Comparison of ENCODE assay signal across 12 mouse cellular contexts in the genomic region with DNA sequence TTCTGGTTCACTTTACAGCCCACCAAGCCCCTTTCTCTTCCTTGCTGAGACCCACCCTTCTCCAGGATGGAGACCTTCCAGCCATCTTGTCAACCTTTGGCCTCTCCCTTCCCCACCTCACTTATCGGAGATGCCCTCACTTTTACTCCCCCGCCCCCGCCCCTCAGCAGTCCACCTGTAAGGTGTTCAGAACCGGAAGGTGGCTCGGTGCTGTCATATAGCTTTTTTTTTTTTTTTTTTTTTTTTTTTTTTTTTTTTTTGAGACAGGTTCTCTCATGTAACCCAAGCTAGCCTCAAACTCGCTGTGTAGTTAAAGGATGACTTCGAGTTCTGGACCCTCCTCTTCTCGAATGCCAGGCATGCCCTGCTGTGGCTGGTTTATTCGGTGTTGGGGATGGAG.
"Had no signal": no experiment of that assay in that cellular context is flagged by ENCODE, and none has a peak within 500 bp of the region (broad histone marks: within the 10 kb centered on the region; RNA-seq: fewer than 3 reads in every experiment).

No protein-coding gene starts in this region.

- H3K4me2 ChIP-seq: kidney, embryonic 15.5 days; liver, embryonic 11.5 days; liver, embryonic 15.5 days; midbrain, embryonic 12.5 days; stomach, embryonic 15.5 days had no signal

- H3K27me3 ChIP-seq: kidney, embryonic 15.5 days; liver, embryonic 15.5 days; stomach, embryonic 15.5 days had no signal

- H3K4me3 ChIP-seq: kidney, embryonic 15.5 days; left cerebral cortex, adult 2 months; limb, embryonic 10.5 days; liver, embryonic 15.5 days; midbrain, embryonic 12.5 days; stomach, embryonic 15.5 days had no signal

- H3K9me3 ChIP-seq: limb, embryonic 10.5 days; liver, embryonic 15.5 days; midbrain, embryonic 12.5 days; stomach, embryonic 15.5 days had no signal

- DNase-seq: kidney, adult 2 months; kidney, postnatal 14 days; lung, adult 2 months; right cerebral cortex, postnatal 14 days had no signal

- ATAC-seq: inflammation-experienced regulatory T-cells, adult 6 months had no signal

- H3K27ac ChIP-seq: kidney, embryonic 15.5 days; left cerebral cortex, adult 2 months; limb, embryonic 10.5 days; liver, embryonic 15.5 days; midbrain, embryonic 12.5 days had no signal

- H3K9ac ChIP-seq: kidney, embryonic 15.5 days; liver, embryonic 15.5 days; midbrain, embryonic 12.5 days; stomach, embryonic 15.5 days had no signal
